Mouse (Mus musculus): ENCODE results near the gene Nme3. TPM values are rescaled to one million over a fixed set of nuclear protein-coding genes. Genes with fewer than 3 reads are reported as not detected.
"Not testable (repeated sequence)": the region's sequence is repeated elsewhere in the genome, so short reads cannot be mapped to it uniquely, and the experiment has no call there.

Nme3 gene
- polyA plus RNA-seq, 1 experiment: 45.3 TPM

GRCm38 (mm10) chr17:24934926-24935325 lies 38.6 kb downstream of the Nme3 start:
- DNase-seq (ENCODE audit: low read depth in 1 of 2, low spot score in 2 of 2): no peak
- Histone ChIP-seq H3K4me3 (ENCODE audit: extremely low read depth, insufficient read depth, insufficient read length) (no peak overlapping the region), H3K36me3 (ENCODE audit: control insufficient read depth, insufficient read depth, low read length) (0 out of 2 replicates have a peak, but pooled peaks cover 2% of the 10 kb centered on the region), H3K27me3 (ENCODE audit: control insufficient read depth, insufficient read depth, low read length) (no peaks in the 10 kb centered on the region), H3K4me1 (ENCODE audit: control insufficient read depth, insufficient read depth, insufficient read length) (peaks cover 5% of the 10 kb centered on the region; the same call in 1 of the 2 replicates), H3K27ac (ENCODE audit: insufficient read depth, low read length) (no peak overlapping the region)
- 92% methylated on average over 4 of the region's 4 CpGs for WGBS
- no peak for TF ChIP-seq POLR2A (IDR thresholded peaks at IDR 0.05; ENCODE audit: low read depth, low read length)
- no peak for TF ChIP-seq CTCF (IDR thresholded peaks at IDR 0.05; ENCODE audit: extremely low read depth, insufficient read depth, insufficient read length, insufficient replicate concordance)

- H3K27ac ChIP-seq (ENCODE audit: insufficient read depth, low read length): no peak overlapping the region
- no peaks in the 10 kb centered on the region for H3K27me3 ChIP-seq (ENCODE audit: control insufficient read depth, insufficient read depth, low read length)
- H3K36me3 ChIP-seq (ENCODE audit: control insufficient read depth, insufficient read depth, low read length): 0 out of 2 replicates have a peak, but pooled peaks cover 2% of the 10 kb centered on the region
- DNase-seq (ENCODE audit: low read depth in 1 of 2, low spot score in 2 of 2): no peak
- H3K4me3 ChIP-seq (ENCODE audit: extremely low read depth, insufficient read depth, insufficient read length): no peak overlapping the region
- TF ChIP-seq CTCF (IDR thresholded peaks at IDR 0.05; ENCODE audit: extremely low read depth, insufficient read depth, insufficient read length, insufficient replicate concordance): no peak
- TF ChIP-seq POLR2A (IDR thresholded peaks at IDR 0.05; ENCODE audit: low read depth, low read length): no peak
- peaks cover 5% of the 10 kb centered on the region; the same call in 1 of the 2 replicates for H3K4me1 ChIP-seq (ENCODE audit: control insufficient read depth, insufficient read depth, insufficient read length)
Observed at GRCm38 (mm10) chr17:24935666-24936065, 39.4 kb downstream of the Nme3 start.

GRCm38 (mm10) chr17:24936259-24937237 lies 40.2 kb downstream of the Nme3 start, which contains the start of gene Mapk8ip3:
Gene Mapk8ip3, minus strand, starts transcription at chr17:24936977.
- under 1% methylated on average over 78 of the region's 78 CpGs for WGBS
- Histone ChIP-seq H3K4me3 (ENCODE audit: extremely low read depth, insufficient read depth, insufficient read length) (peak within 1 kb of the TSS; percentile 91), H3K4me1 (ENCODE audit: control insufficient read depth, insufficient read depth, insufficient read length) (peaks cover 5% of the 10 kb centered on the region; the same call in 1 of the 2 replicates), H3K27ac (ENCODE audit: insufficient read depth, low read length) (peak within 1 kb of the TSS; percentile 83), H3K36me3 (ENCODE audit: control insufficient read depth, insufficient read depth, low read length) (0 out of 2 replicates have a peak, but pooled peaks cover 2% of the 10 kb centered on the region), H3K27me3 (ENCODE audit: control insufficient read depth, insufficient read depth, low read length) (no peaks in the 10 kb centered on the region)
- TF ChIP-seq CTCF (IDR thresholded peaks at IDR 0.05; ENCODE audit: extremely low read depth, insufficient read depth, insufficient read length, insufficient replicate concordance) (0 out of 2 replicates have a peak, but pooled peaks have one; percentile 2), POLR2A (IDR thresholded peaks at IDR 0.05; ENCODE audit: low read depth, low read length) (peak; percentile 28)
- peak; percentile 82 to 96 for DNase-seq (ENCODE audit: low read depth in 1 of 2, low spot score in 2 of 2)

GRCm38 (mm10) chr17:24937266-24937665 lies 41.0 kb downstream of the Nme3 start:
- DNase-seq (ENCODE audit: low read depth in 1 of 2, low spot score in 2 of 2): no peak
- Histone ChIP-seq H3K4me3 (ENCODE audit: extremely low read depth, insufficient read depth, insufficient read length) (peak overlapping the region; percentile 91), H3K4me1 (ENCODE audit: control insufficient read depth, insufficient read depth, insufficient read length) (peaks cover 5% of the 10 kb centered on the region; the same call in 1 of the 2 replicates), H3K36me3 (ENCODE audit: control insufficient read depth, insufficient read depth, low read length) (0 out of 2 replicates have a peak, but pooled peaks cover 2% of the 10 kb centered on the region), H3K27me3 (ENCODE audit: control insufficient read depth, insufficient read depth, low read length) (no peaks in the 10 kb centered on the region), H3K27ac (ENCODE audit: insufficient read depth, low read length) (peak overlapping the region; percentile 83)
- 42% methylated on average over 6 of the region's 6 CpGs for WGBS
- TF ChIP-seq POLR2A (IDR thresholded peaks at IDR 0.05; ENCODE audit: low read depth, low read length): no peak

- H3K4me1 ChIP-seq (ENCODE audit: control insufficient read depth, insufficient read depth, insufficient read length); H3K27me3 ChIP-seq (ENCODE audit: control insufficient read depth, insufficient read depth, low read length); H3K4me3 ChIP-seq (ENCODE audit: extremely low read depth, insufficient read depth, insufficient read length); H3K36me3 ChIP-seq (ENCODE audit: control insufficient read depth, insufficient read depth, low read length); H3K27ac ChIP-seq (ENCODE audit: insufficient read depth, low read length): not testable (repeated sequence)
- peak; percentile 35; the same call in 1 of the 2 replicates for TF ChIP-seq CTCF (IDR thresholded peaks at IDR 0.05; ENCODE audit: extremely low read depth, insufficient read depth, insufficient read length, insufficient replicate concordance)
- peak in 1 of 2 experiments; percentile 37 for DNase-seq (ENCODE audit: low read depth in 1 of 2, low spot score in 2 of 2)
- 3% methylated on average over 2 of the region's 2 CpGs for WGBS
Observed at GRCm38 (mm10) chr17:24942453-24942852, 46.2 kb downstream of the Nme3 start.

- 90% methylated on average over 7 of the region's 7 CpGs for WGBS
- peak overlapping the region; percentile 67 for H3K27ac ChIP-seq (ENCODE audit: insufficient read depth, low read length)
- DNase-seq (ENCODE audit: low read depth in 1 of 2, low spot score in 2 of 2): peak in 1 of 2 experiments; percentile 6
- H3K36me3 ChIP-seq (ENCODE audit: control insufficient read depth, insufficient read depth, low read length): peaks cover 10% of the 10 kb centered on the region
- H3K4me1 ChIP-seq (ENCODE audit: control insufficient read depth, insufficient read depth, insufficient read length): peaks cover 4% of the 10 kb centered on the region; the same call in 1 of the 2 replicates
- H3K27me3 ChIP-seq (ENCODE audit: control insufficient read depth, insufficient read depth, low read length): no peaks in the 10 kb centered on the region
- TF ChIP-seq CTCF (IDR thresholded peaks at IDR 0.05; ENCODE audit: extremely low read depth, insufficient read depth, insufficient read length, insufficient replicate concordance) (no peak), POLR2A (IDR thresholded peaks at IDR 0.05; ENCODE audit: low read depth, low read length) (no peak)
- H3K4me3 ChIP-seq (ENCODE audit: extremely low read depth, insufficient read depth, insufficient read length): no peak overlapping the region
Observed at GRCm38 (mm10) chr17:24943036-24943435, 46.7 kb downstream of the Nme3 start.

GRCm38 (mm10) chr17:24943589-24943988 lies 47.3 kb downstream of the Nme3 start:
- H3K4me1 ChIP-seq (ENCODE audit: control insufficient read depth, insufficient read depth, insufficient read length); H3K27me3 ChIP-seq (ENCODE audit: control insufficient read depth, insufficient read depth, low read length); H3K4me3 ChIP-seq (ENCODE audit: extremely low read depth, insufficient read depth, insufficient read length): not testable (repeated sequence)
- 72% methylated on average over 1 of the region's 1 CpGs for WGBS
- peak overlapping the region; percentile 66; the same call in 1 of the 2 replicates for H3K27ac ChIP-seq (ENCODE audit: insufficient read depth, low read length)
- DNase-seq (ENCODE audit: low read depth in 1 of 2, low spot score in 2 of 2): peak in 1 of 2 experiments; percentile 16
- H3K36me3 ChIP-seq (ENCODE audit: control insufficient read depth, insufficient read depth, low read length): peaks cover 13% of the 10 kb centered on the region

Other genes with a start within 250 kb of the Nme3 start
- 62.2 and 66.7 TPM in 2 replicates for gene Slc9a3r2, start 246.2 kb upstream of the Nme3 start, polyA plus RNA-seq (2012; rRNA removed)
- 0.71 and 1.7 TPM in 2 replicates for gene Npw, start 238.0 kb upstream of the Nme3 start, polyA plus RNA-seq (2012; rRNA removed)
- 59.7 and 77.0 TPM in 2 replicates for gene Zfp598, start 226.8 kb upstream of the Nme3 start, polyA plus RNA-seq (2012; rRNA removed)
- gene Syngr3, start 206.5 kb upstream of the Nme3 start, polyA plus RNA-seq (2012; rRNA removed): 0.20 and 0.23 TPM in 2 replicates
- gene Gfer, start 200.3 kb upstream of the Nme3 start, polyA plus RNA-seq (2012; rRNA removed): 13.8 and 26.7 TPM in 2 replicates
- gene Noxo1, start 200.3 kb upstream of the Nme3 start, polyA plus RNA-seq (2012; rRNA removed): 6.8 and 7.5 TPM in 2 replicates
- gene Tbl3, start 188.8 kb upstream of the Nme3 start, polyA plus RNA-seq (2012; rRNA removed): 52.5 and 59.8 TPM in 2 replicates
- gene Rnf151, start 178.4 kb upstream of the Nme3 start, polyA plus RNA-seq (2012; rRNA removed): 0.41 and 0.86 TPM in 2 replicates
- gene Rps2, start 178.4 kb upstream of the Nme3 start, polyA plus RNA-seq (2012; rRNA removed): 2,560 and 3,342 TPM in 2 replicates
- 91.1 and 135 TPM in 2 replicates for gene Ndufb10, start 172.0 kb upstream of the Nme3 start, polyA plus RNA-seq (2012; rRNA removed)
- not detected in 2 replicates for gene Rpl3l, start 168.7 kb upstream of the Nme3 start, polyA plus RNA-seq (2012; rRNA removed)
- 56.7 and 66.9 TPM in 2 replicates for gene Msrb1, start 159.9 kb upstream of the Nme3 start, polyA plus RNA-seq (2012; rRNA removed)
- gene Hs3st6, start 143.5 kb upstream of the Nme3 start, polyA plus RNA-seq (2012; rRNA removed): 0.42 and 0.45 TPM in 2 replicates
- not detected in 2 replicates for gene Meiob, start 92.2 kb upstream of the Nme3 start, polyA plus RNA-seq (2012; rRNA removed)
- gene Hagh, start 56.4 kb upstream of the Nme3 start, polyA plus RNA-seq (2012; rRNA removed): 142 and 147 TPM in 2 replicates
- 7.7 and 8.7 TPM in 2 replicates for gene Fahd1, start 46.1 kb upstream of the Nme3 start, polyA plus RNA-seq (2012; rRNA removed)
- gene Igfals, start 30.5 kb upstream of the Nme3 start, polyA plus RNA-seq (2012; rRNA removed): 1.1 and 1.9 TPM in 2 replicates
- gene Nubp2, start 10.2 kb upstream of the Nme3 start, polyA plus RNA-seq (2012; rRNA removed): 43.5 and 47.2 TPM in 2 replicates
- gene Spsb3, start 9.9 kb upstream of the Nme3 start, polyA plus RNA-seq (2012; rRNA removed): 76.9 and 112 TPM in 2 replicates
- 35.2 and 45.9 TPM in 2 replicates for gene Eme2, start 1.4 kb upstream of the Nme3 start, polyA plus RNA-seq (2012; rRNA removed)
- gene Mrps34, start 1.4 kb upstream of the Nme3 start, polyA plus RNA-seq (2012; rRNA removed): 68.9 and 106 TPM in 2 replicates
- 127 and 135 TPM in 2 replicates for gene Mapk8ip3, start 40.5 kb downstream of the Nme3 start, polyA plus RNA-seq (2012; rRNA removed)
- 8.6 and 10.5 TPM in 2 replicates for gene Jpt2, start 64.2 kb downstream of the Nme3 start, polyA plus RNA-seq (2012; rRNA removed)
- 12.6 and 15.3 TPM in 2 replicates for gene Cramp1l, start 119.3 kb downstream of the Nme3 start, polyA plus RNA-seq (2012; rRNA removed)
- gene Ift140, start 119.6 kb downstream of the Nme3 start, polyA plus RNA-seq (2012; rRNA removed): 31.5 and 33.2 TPM in 2 replicates
- gene Tmem204, start 187.1 kb downstream of the Nme3 start, polyA plus RNA-seq (2012; rRNA removed): 37.6 and 46.7 TPM in 2 replicates
- gene Telo2, start 219.5 kb downstream of the Nme3 start, polyA plus RNA-seq (2012; rRNA removed): 20.7 and 22.6 TPM in 2 replicates
- not detected in 2 replicates for gene Ptx4, start 224.3 kb downstream of the Nme3 start, polyA plus RNA-seq (2012; rRNA removed)
- 27.0 and 29.9 TPM in 2 replicates for gene Clcn7, start 236.9 kb downstream of the Nme3 start, polyA plus RNA-seq (2012; rRNA removed)

All from spleen, adult 2 months (tissue).